Mouse (Mus musculus) liver, adult 2 months (tissue): ENCODE data around the gene Capg. TPM values are rescaled to one million over a fixed set of nuclear protein-coding genes. Genes with fewer than 3 reads are reported as not detected.

Experiments
- DNase-seq: peaks from one replicate; pipeline ENCODE4 v3.0.0-alpha.2; 2011; ENCODE audit warnings: low read depth, low spot score; ENCODE audit errors: extremely low read depth
- H3K27ac ChIP-seq: fragments of 200-500 bp; replicated peaks from 2 replicates; pipeline ENCODE4 v1.5.1; 2012; ENCODE audit warnings: low read depth, mild to moderate bottlenecking, control low read depth, inconsistent platforms, low read length; ENCODE audit not compliant: insufficient read depth
- H3K27me3 ChIP-seq: fragments of 200-500 bp; 2 replicates; pipeline ENCODE4 v1.6.1; 2012; ENCODE audit warnings: mild to moderate bottlenecking, moderate library complexity, low read length, inconsistent platforms; ENCODE audit not compliant: control insufficient read depth, insufficient read depth
- H3K36me3 ChIP-seq: fragments of 200-500 bp; 2 replicates; pipeline ENCODE4 v1.6.1; 2012; ENCODE audit warnings: low read length, inconsistent platforms; ENCODE audit not compliant: control insufficient read depth, insufficient read depth
- H3K4me1 ChIP-seq: fragments of 200-500 bp; 2 replicates; pipeline ENCODE4 v1.6.1; 2011; ENCODE audit warnings: low read length; ENCODE audit not compliant: control insufficient read depth, insufficient read depth
- H3K4me3 ChIP-seq: fragments of 200-500 bp; 2 replicates; pipeline ENCODE4 v1.5.1; 2011; ENCODE audit warnings: low read depth, mild to moderate bottlenecking, control low read depth, low read length, moderate library complexity; ENCODE audit not compliant: insufficient read depth
- H3K79me2 ChIP-seq: fragments of 200-500 bp; 2 replicates; pipeline ENCODE4 v1.6.1; 2012; ENCODE audit warnings: inconsistent platforms, mild to moderate bottlenecking, low read length, moderate library complexity; ENCODE audit not compliant: control insufficient read depth, insufficient read depth
- H3K9ac ChIP-seq: fragments of 200-500 bp; 2 replicates; pipeline ENCODE4 v1.6.1; 2012; ENCODE audit warnings: low read depth, mild to moderate bottlenecking, control low read depth, inconsistent platforms, low read length
- CTCF ChIP-seq: fragments of 200-500 bp; IDR thresholded peaks from 2 replicates; pipeline ENCODE4 v1.5.1; 2011; ENCODE audit warnings: low read depth, low read length, control low read depth
- POLR2A ChIP-seq: fragments of 200-500 bp; IDR thresholded peaks from 2 replicates; pipeline ENCODE4 v1.6.1; 2011; ENCODE audit warnings: low read length, control low read depth; ENCODE audit not compliant: insufficient read depth; ENCODE audit errors: extremely low read depth
- WGBS: fragments of 180-500 bp; shearing (Covaris S2); methylation state at CpG from one replicate; pipeline ENCODE4 v1.1.7; 2018; 5-methylcytosine and 5-hydroxymethylcytosine counted together
- polyA plus RNA-seq: library from polyadenylated mRNA; depleted of rRNA; stranded (reverse); fragments of >200 nt; gene quantifications from 2 replicates; pipeline ENCODE4 v1.2.3, GENCODE M21; 2012; rRNA removed
- total RNA-seq: library from RNA; depleted of rRNA; stranded (reverse); fragments of >200 nt; gene quantifications from 2 replicates; pipeline ENCODE4 v1.2.3, GENCODE M21; 2014; rRNA removed

The Capg gene
- total RNA-seq (3.9 and 4.3 TPM in 2 replicates), polyA plus RNA-seq (2.2 and 2.8 TPM in 2 replicates)

GRCm38 (mm10) chr6:72544283-72544987 is at the start of gene Capg:
Gene Capg (plus strand): TSS chr6:72544391.
- 29% methylated on average over 23 of the region's 23 CpGs for WGBS
- no peak within 1 kb of the TSS; the same call in 1 of the 2 replicates for H3K27ac ChIP-seq
- DNase-seq, result no peak

DNA sequence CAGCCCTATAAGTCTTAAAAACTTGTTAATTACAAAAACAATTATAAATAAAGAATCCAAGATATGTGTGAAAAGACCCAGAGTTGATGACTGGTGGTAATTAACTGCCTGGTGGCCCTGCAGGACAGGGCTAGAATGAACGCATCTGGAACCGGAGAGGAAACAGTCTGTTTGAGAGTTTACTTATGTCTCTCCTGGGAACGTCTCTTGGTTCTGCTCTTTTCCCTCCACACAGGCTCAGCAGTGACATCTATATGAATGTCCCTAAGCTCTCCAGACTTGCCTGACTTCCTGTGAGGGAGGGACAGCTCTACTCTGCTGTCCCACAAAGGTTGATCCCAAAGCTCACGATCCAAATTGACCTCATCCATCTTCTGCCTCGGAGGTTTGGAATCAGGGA is 45.2 kb upstream of the Capg start:
- no peak overlapping the region for H3K4me3 ChIP-seq
- H3K9ac ChIP-seq, result no peak overlapping the region
- H3K27me3 ChIP-seq, result no peaks in the 10 kb centered on the region
- 76% methylated on average over 5 of the region's 5 CpGs for WGBS
- no peaks in the 10 kb centered on the region for H3K4me1 ChIP-seq
- no peak for DNase-seq
- no peaks in the 10 kb centered on the region for H3K36me3 ChIP-seq
- H3K79me2 ChIP-seq, result no peaks in the 10 kb centered on the region
- no peak overlapping the region for H3K27ac ChIP-seq
- TF ChIP-seq CTCF (no peak), POLR2A (no peak)

More at GRCm38 (mm10) chr6:72544283-72544987, at the start of gene Capg:
- Histone ChIP-seq H3K4me3 (peak within 1 kb of the TSS; percentile 30), H3K4me1 (no peaks in the 10 kb centered on the region), H3K9ac (peak within 1 kb of the TSS; percentile 42; the same call in 1 of the 2 replicates), H3K36me3 (no peaks in the 10 kb centered on the region), H3K27me3 (no peaks in the 10 kb centered on the region), H3K79me2 (no peaks in the 10 kb centered on the region)
- no peak for TF ChIP-seq POLR2A
- no peak for TF ChIP-seq CTCF

- Histone ChIP-seq H3K27ac (no peak overlapping the region), H3K36me3 (no peaks in the 10 kb centered on the region), H3K9ac (no peak overlapping the region), H3K27me3 (no peaks in the 10 kb centered on the region), H3K4me3 (no peak overlapping the region), H3K79me2 (no peaks in the 10 kb centered on the region), H3K4me1 (no peaks in the 10 kb centered on the region)
- DNase-seq, result no peak
- no peak for TF ChIP-seq CTCF
- TF ChIP-seq POLR2A, result no peak
Observed at GRCm38 (mm10) chr6:72503309-72503708, 40.9 kb upstream of the Capg start.

DNA sequence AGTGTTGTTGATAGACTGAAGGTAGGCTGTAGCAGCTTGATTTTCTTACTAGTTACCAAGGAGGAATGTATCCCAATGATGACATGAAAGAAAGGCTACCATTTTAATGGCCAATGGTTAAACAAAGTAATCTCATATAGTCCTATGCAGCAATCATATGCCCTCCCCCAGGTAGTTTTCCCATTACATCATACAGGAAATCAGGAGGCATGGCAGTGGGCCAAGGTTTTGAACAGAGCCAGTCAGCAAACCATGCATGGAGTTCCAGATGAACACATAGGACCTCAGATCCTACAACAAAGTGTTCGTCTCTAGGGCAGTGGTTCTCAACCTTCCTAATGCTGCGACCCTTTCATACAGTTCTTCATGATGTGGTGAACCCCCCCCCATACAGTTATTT is 40.3 kb upstream of the Capg start:
- H3K9ac ChIP-seq, result no peak overlapping the region
- DNase-seq, result peak; percentile 48
- H3K27me3 ChIP-seq, result no peaks in the 10 kb centered on the region
- H3K36me3 ChIP-seq, result no peaks in the 10 kb centered on the region
- H3K4me3 ChIP-seq, result no peak overlapping the region
- TF ChIP-seq POLR2A (no peak), CTCF (no peak)
- H3K79me2 ChIP-seq, result no peaks in the 10 kb centered on the region
- no peaks in the 10 kb centered on the region for H3K4me1 ChIP-seq
- WGBS, result 75% methylated on average over 2 of the region's 2 CpGs
- H3K27ac ChIP-seq, result no peak overlapping the region

GRCm38 (mm10) chr6:72506104-72506503 is 38.1 kb upstream of the Capg start:
- no peak for DNase-seq
- H3K79me2 ChIP-seq, result no peaks in the 10 kb centered on the region
- H3K27ac ChIP-seq, result no peak overlapping the region

DNA sequence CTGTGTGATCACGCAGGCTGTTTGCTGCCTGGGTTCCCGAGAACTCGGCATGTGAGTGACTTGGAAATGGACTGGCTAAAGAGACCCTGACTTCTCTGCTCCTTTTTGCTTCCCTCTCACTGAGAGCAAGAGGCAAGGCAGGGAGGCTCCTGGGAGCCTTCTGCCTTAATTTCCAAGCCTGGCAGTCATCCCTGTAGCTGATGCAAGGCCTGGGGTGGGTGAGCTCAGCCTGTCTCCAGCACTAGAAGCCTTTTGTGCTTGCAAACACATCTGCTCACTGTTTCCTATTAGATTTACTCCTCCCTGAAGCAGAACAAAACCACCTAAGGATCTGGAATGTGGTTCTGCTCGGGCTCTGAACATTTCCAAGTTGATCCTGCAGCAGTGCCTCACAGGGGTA is 35.6 kb upstream of the Capg start:
- peaks cover 16% of the 10 kb centered on the region for H3K4me1 ChIP-seq
- no peak for DNase-seq
- TF ChIP-seq POLR2A, result no peak

More at GRCm38 (mm10) chr6:72506104-72506503, 38.1 kb upstream of the Capg start:
- Histone ChIP-seq H3K36me3 (no peaks in the 10 kb centered on the region), H3K9ac (no peak overlapping the region), H3K27me3 (no peaks in the 10 kb centered on the region), H3K4me3 (no peak overlapping the region), H3K4me1 (peaks cover 2% of the 10 kb centered on the region; the same call in 1 of the 2 replicates)
- 88% methylated on average over 1 of the region's 1 CpGs for WGBS
- TF ChIP-seq POLR2A (no peak), CTCF (no peak)

More for the DNA sequence above, 35.6 kb upstream of the Capg start:
- WGBS, result over 99% methylated on average over 4 of the region's 4 CpGs
- Histone ChIP-seq H3K27me3 (no peaks in the 10 kb centered on the region), H3K36me3 (no peaks in the 10 kb centered on the region), H3K9ac (no peak overlapping the region), H3K79me2 (no peaks in the 10 kb centered on the region), H3K27ac (no peak overlapping the region), H3K4me3 (no peak overlapping the region)
